Mouse (Mus musculus): ENCODE results near the gene Prickle4. TPM values are rescaled to one million over a fixed set of nuclear protein-coding genes. Genes with fewer than 3 reads are reported as not detected.

The Prickle4 gene
- total and polyA plus RNA-seq, 3 experiments: 3.4 TPM; not detected in 2

- no peak for DNase-seq (ENCODE audit: low spot score)
- Histone ChIP-seq H3K36me3 (replicated peaks) (no peaks in the 10 kb centered on the region), H3K9me3 (replicated peaks) (no peaks in the 10 kb centered on the region), H3K4me1 (ENCODE audit: insufficient read depth, low read depth, low read length) (no peaks in the 10 kb centered on the region; the same call in 1 of the 2 replicates), H3K4me3 (ENCODE audit: low read depth, low read length) (no peak within 1 kb of the TSS), H3K27me3 (ENCODE audit: insufficient read depth, low read length) (peaks cover 52% of the 10 kb centered on the region)
- ATAC-seq (ENCODE audit: extremely low read depth, insufficient number of reproducible peaks, low FRiP score, poor library complexity, severe bottlenecking): no peak
- TF ChIP-seq TAL1 (conservative IDR thresholded peaks at IDR 0.05; ENCODE audit: low read depth, low read length): no peak
Observed at GRCm38 (mm10) chr17:47726566-47726965, 32.0 kb upstream of the Prickle4 start, which contains the start of gene Pgc. Gene Pgc, plus strand, starts transcription at chr17:47726842.

GRCm38 (mm10) chr17:47721183-47721582 is 26.6 kb upstream of the Prickle4 start:
- no peak overlapping the region for H3K4me3 ChIP-seq (ENCODE audit: low read depth, low read length)
- no peak for TF ChIP-seq GATA2 (IDR thresholded peaks at IDR 0.05; ENCODE audit: borderline replicate concordance, low read depth, low read length)
- no peak for TF ChIP-seq CTCF (IDR thresholded peaks at IDR 0.05; ENCODE audit: low read depth, low read length)
- no peak for TF ChIP-seq GATA1 (IDR thresholded peaks at IDR 0.05; ENCODE audit: borderline replicate concordance, low read length)
- TF ChIP-seq TAL1 (conservative IDR thresholded peaks at IDR 0.05; ENCODE audit: low read depth, low read length): no peak
- TF ChIP-seq POLR2AphosphoS5 (IDR thresholded peaks at IDR 0.05; ENCODE audit: insufficient replicate concordance, low read depth, low read length): no peak
- H3K9me3 ChIP-seq (replicated peaks): no peaks in the 10 kb centered on the region
- H3K4me1 ChIP-seq (ENCODE audit: insufficient read depth, low read depth, low read length): no peaks in the 10 kb centered on the region
- no peak for ATAC-seq (ENCODE audit: extremely low read depth, insufficient number of reproducible peaks, low FRiP score, poor library complexity, severe bottlenecking)
- DNase-seq (ENCODE audit: low spot score): no peak
- H3K36me3 ChIP-seq (replicated peaks): no peaks in the 10 kb centered on the region
- H3K27me3 ChIP-seq (ENCODE audit: insufficient read depth, low read length): peaks cover 38% of the 10 kb centered on the region

GRCm38 (mm10) chr17:47715037-47715436 is 20.5 kb upstream of the Prickle4 start:
- ATAC-seq (ENCODE audit: extremely low read depth, insufficient number of reproducible peaks, low FRiP score, poor library complexity, severe bottlenecking) (no peak), DNase-seq (ENCODE audit: low spot score) (no peak)
- Histone ChIP-seq H3K27me3 (ENCODE audit: insufficient read depth, low read length) (peaks cover 48% of the 10 kb centered on the region), H3K4me3 (ENCODE audit: low read depth, low read length) (no peak overlapping the region), H3K36me3 (replicated peaks) (no peaks in the 10 kb centered on the region), H3K9me3 (replicated peaks) (no peaks in the 10 kb centered on the region), H3K4me1 (ENCODE audit: insufficient read depth, low read depth, low read length) (peaks cover 6% of the 10 kb centered on the region)
- TF ChIP-seq CTCF (IDR thresholded peaks at IDR 0.05; ENCODE audit: low read depth, low read length) (no peak), TAL1 (conservative IDR thresholded peaks at IDR 0.05; ENCODE audit: low read depth, low read length) (no peak), GATA2 (IDR thresholded peaks at IDR 0.05; ENCODE audit: borderline replicate concordance, low read depth, low read length) (no peak), POLR2AphosphoS5 (IDR thresholded peaks at IDR 0.05; ENCODE audit: insufficient replicate concordance, low read depth, low read length) (no peak), GATA1 (IDR thresholded peaks at IDR 0.05; ENCODE audit: borderline replicate concordance, low read length) (no peak)

GRCm38 (mm10) chr17:47712889-47713571 is 18.5 kb upstream of the Prickle4 start:
- H3K4me3 ChIP-seq (ENCODE audit: low read depth, low read length): no peak overlapping the region
- no peak for TF ChIP-seq POLR2AphosphoS5 (IDR thresholded peaks at IDR 0.05; ENCODE audit: insufficient replicate concordance, low read depth, low read length)
- TF ChIP-seq GATA1 (IDR thresholded peaks at IDR 0.05; ENCODE audit: borderline replicate concordance, low read length): no peak
- no peak for TF ChIP-seq GATA2 (IDR thresholded peaks at IDR 0.05; ENCODE audit: borderline replicate concordance, low read depth, low read length)
- TF ChIP-seq CTCF (IDR thresholded peaks at IDR 0.05; ENCODE audit: low read depth, low read length): no peak
- TF ChIP-seq TAL1 (conservative IDR thresholded peaks at IDR 0.05; ENCODE audit: low read depth, low read length): no peak
- H3K4me1 ChIP-seq (ENCODE audit: insufficient read depth, low read depth, low read length): peaks cover 8% of the 10 kb centered on the region
- H3K36me3 ChIP-seq (replicated peaks): no peaks in the 10 kb centered on the region
- DNase-seq (ENCODE audit: low spot score): no peak
- peaks cover 52% of the 10 kb centered on the region for H3K27me3 ChIP-seq (ENCODE audit: insufficient read depth, low read length)
- no peak for ATAC-seq (ENCODE audit: extremely low read depth, insufficient number of reproducible peaks, low FRiP score, poor library complexity, severe bottlenecking)
- no peaks in the 10 kb centered on the region for H3K9me3 ChIP-seq (replicated peaks)

- Histone ChIP-seq H3K4me1 (ENCODE audit: insufficient read depth, low read depth, low read length) (peaks cover 8% of the 10 kb centered on the region), H3K4me3 (ENCODE audit: low read depth, low read length) (no peak overlapping the region), H3K27me3 (ENCODE audit: insufficient read depth, low read length) (peaks cover 61% of the 10 kb centered on the region), H3K9me3 (replicated peaks) (no peaks in the 10 kb centered on the region), H3K36me3 (replicated peaks) (no peaks in the 10 kb centered on the region)
- DNase-seq (ENCODE audit: low spot score): no peak
- TF ChIP-seq CTCF (IDR thresholded peaks at IDR 0.05; ENCODE audit: low read depth, low read length) (no peak), GATA2 (IDR thresholded peaks at IDR 0.05; ENCODE audit: borderline replicate concordance, low read depth, low read length) (no peak), GATA1 (IDR thresholded peaks at IDR 0.05; ENCODE audit: borderline replicate concordance, low read length) (no peak), POLR2AphosphoS5 (IDR thresholded peaks at IDR 0.05; ENCODE audit: insufficient replicate concordance, low read depth, low read length) (no peak), TAL1 (conservative IDR thresholded peaks at IDR 0.05; ENCODE audit: low read depth, low read length) (no peak)
- no peak for ATAC-seq (ENCODE audit: extremely low read depth, insufficient number of reproducible peaks, low FRiP score, poor library complexity, severe bottlenecking)
Observed at GRCm38 (mm10) chr17:47711883-47712282, 17.3 kb upstream of the Prickle4 start.

GRCm38 (mm10) chr17:47710036-47710435 is 15.5 kb upstream of the Prickle4 start:
- no peak for ATAC-seq (ENCODE audit: extremely low read depth, insufficient number of reproducible peaks, low FRiP score, poor library complexity, severe bottlenecking)
- DNase-seq (ENCODE audit: low spot score): no peak
- no peaks in the 10 kb centered on the region for H3K9me3 ChIP-seq (replicated peaks)
- H3K27me3 ChIP-seq (ENCODE audit: insufficient read depth, low read length): peaks cover 48% of the 10 kb centered on the region
- peaks cover 8% of the 10 kb centered on the region for H3K4me1 ChIP-seq (ENCODE audit: insufficient read depth, low read depth, low read length)
- H3K4me3 ChIP-seq (ENCODE audit: low read depth, low read length): no peak overlapping the region
- no peaks in the 10 kb centered on the region for H3K36me3 ChIP-seq (replicated peaks)
- no peak for TF ChIP-seq POLR2AphosphoS5 (IDR thresholded peaks at IDR 0.05; ENCODE audit: insufficient replicate concordance, low read depth, low read length)
- TF ChIP-seq TAL1 (conservative IDR thresholded peaks at IDR 0.05; ENCODE audit: low read depth, low read length): no peak
- no peak for TF ChIP-seq CTCF (IDR thresholded peaks at IDR 0.05; ENCODE audit: low read depth, low read length)
- no peak for TF ChIP-seq GATA1 (IDR thresholded peaks at IDR 0.05; ENCODE audit: borderline replicate concordance, low read length)
- no peak for TF ChIP-seq GATA2 (IDR thresholded peaks at IDR 0.05; ENCODE audit: borderline replicate concordance, low read depth, low read length)

All from G1E (cell line).